Mouse (Mus musculus) E14TG2a.4 (cell line): Measurements from ENCODE around the gene Thumpd3.

ENCODE experiments used
- CTCF ChIP-seq: conservative IDR thresholded peaks from 2 replicates; pipeline ENCODE4 v1.5.1; 2014; ENCODE audit warnings: low read length
- NANOG ChIP-seq: IDR thresholded peaks from 2 replicates; pipeline ENCODE4 v1.6.1; 2014; ENCODE audit warnings: borderline replicate concordance, low read length, mixed read lengths
- POU5F1 ChIP-seq: IDR thresholded peaks from 2 replicates; pipeline ENCODE4 v1.6.1; 2014; ENCODE audit warnings: low read length, borderline replicate concordance

GRCm38 (mm10) chr6:113065186-113065585 is 19.2 kb downstream of the Thumpd3 start:
- TF ChIP-seq CTCF: no peak
- no peak for TF ChIP-seq POU5F1
- no peak for TF ChIP-seq NANOG
